Mouse (Mus musculus): ENCODE measurements at regions not wholly inside any gene's neighbourhood (a gene's known extent, or its start where the extent isn't known, plus 50 kb on each side); places are given as distances from the start of the nearest gene placed in this dataset.

DNA sequence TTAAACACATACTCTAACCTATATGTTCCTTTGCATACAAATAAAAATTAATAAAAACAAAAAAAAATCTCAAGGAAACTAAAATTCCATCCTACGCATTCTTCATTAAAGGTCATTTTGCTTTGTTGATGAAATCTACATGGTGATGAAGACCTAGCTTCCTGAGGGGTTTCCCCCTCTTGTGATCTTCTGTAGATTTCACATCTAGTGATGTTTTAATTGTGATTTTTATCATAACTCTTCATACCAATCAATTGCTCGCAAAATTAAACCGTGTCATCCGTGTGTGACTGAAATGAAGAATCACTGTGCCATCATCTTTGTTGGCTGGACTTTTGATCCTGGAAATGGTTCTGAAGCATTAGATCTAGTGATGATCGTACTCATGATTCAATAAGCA is 725.4 kb upstream of the 4930412O13Rik start:
- no peak for ATAC-seq (replicated peaks in 1 of 2; ENCODE audit: insufficient read depth in 1 of 2, low FRiP score in 2 of 2, low TSS enrichment in 1 of 2, low read depth in 1 of 2, poor library complexity in 2 of 2, severe bottlenecking in 2 of 2)

GRCm38 (mm10) chr2:9160181-9160580 is 720.9 kb upstream of the 4930412O13Rik start:
- ATAC-seq (replicated peaks in 1 of 2; ENCODE audit: insufficient read depth in 1 of 2, low FRiP score in 2 of 2, low TSS enrichment in 1 of 2, low read depth in 1 of 2, poor library complexity in 2 of 2, severe bottlenecking in 2 of 2), result no peak

DNA sequence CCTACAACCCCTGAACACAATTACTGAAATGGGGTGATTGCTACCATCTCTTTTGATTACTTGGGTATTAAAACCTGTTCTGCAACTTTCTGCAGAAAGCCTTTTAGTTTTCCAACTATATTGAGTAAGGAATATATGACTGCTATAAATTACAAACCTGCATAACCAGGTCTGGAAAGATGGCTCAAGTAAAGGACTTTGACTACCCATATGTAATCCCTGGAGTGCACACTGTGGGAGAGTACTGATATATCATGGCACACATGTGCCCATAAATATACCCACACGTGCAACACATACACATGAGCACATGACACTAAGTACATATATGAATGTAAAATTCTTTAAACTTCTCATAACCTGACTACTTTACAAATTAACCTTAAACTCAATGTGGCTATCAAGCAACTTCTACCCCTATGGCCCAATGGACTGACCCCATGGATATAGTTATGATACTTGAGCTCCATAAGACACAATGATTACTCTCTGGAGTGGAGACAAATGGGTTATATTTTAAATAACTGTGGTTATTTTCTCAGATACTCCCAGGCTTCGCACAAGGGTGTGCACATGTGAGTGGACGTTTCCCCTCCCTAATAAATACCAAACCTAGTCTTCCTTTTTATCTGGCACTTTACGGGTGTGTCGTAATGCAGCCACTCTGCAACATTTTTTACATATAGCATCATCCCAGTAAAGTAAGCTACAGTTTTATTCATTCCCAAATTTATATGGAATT is 717.1 kb upstream of the 4930412O13Rik start:
- ATAC-seq (replicated peaks in 1 of 2; ENCODE audit: insufficient read depth in 1 of 2, low FRiP score in 2 of 2, low TSS enrichment in 1 of 2, low read depth in 1 of 2, poor library complexity in 2 of 2, severe bottlenecking in 2 of 2), result no peak

GRCm38 (mm10) chr2:9182127-9182526 is 698.9 kb upstream of the 4930412O13Rik start:
- ATAC-seq (replicated peaks in 1 of 2; ENCODE audit: insufficient read depth in 1 of 2, low FRiP score in 2 of 2, low TSS enrichment in 1 of 2, low read depth in 1 of 2, poor library complexity in 2 of 2, severe bottlenecking in 2 of 2), result no peak

- ATAC-seq (replicated peaks in 1 of 2; ENCODE audit: insufficient read depth in 1 of 2, low FRiP score in 2 of 2, low TSS enrichment in 1 of 2, low read depth in 1 of 2, poor library complexity in 2 of 2, severe bottlenecking in 2 of 2), result no peak
Observed at GRCm38 (mm10) chr2:9184243-9184642, 696.8 kb upstream of the 4930412O13Rik start.

DNA sequence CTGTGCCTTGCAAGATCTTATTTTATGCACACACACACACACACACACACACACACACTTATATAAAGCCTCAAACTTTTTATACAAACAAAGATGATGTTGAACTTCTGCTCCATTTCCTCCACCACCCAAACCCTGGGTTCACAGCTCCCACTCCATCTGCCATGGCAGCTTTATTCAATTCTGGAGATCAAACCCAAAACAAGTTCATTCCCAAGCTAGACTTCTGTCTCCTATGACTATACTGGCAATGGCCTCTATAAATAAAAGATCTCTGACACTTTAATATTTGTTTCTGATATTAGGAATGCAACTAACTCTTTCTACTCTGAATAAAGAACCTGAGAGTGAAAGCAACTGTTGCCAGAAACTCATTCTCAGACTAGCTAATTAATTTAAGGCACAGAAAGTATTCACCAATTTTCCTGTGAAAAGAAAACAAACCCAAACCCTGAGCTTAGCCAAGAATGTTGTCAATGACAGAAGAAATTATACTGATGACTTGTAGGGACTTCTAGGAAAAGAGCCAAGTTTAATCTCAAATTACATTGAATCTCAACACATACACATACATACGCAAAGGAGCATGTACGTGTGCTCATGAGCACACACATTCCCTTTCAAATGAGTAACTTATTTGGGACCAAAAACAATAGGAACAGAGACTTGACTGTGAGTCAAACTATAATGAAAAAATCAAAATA is 695.1 kb upstream of the 4930412O13Rik start:
- no peak for ATAC-seq (replicated peaks in 1 of 2; ENCODE audit: insufficient read depth in 1 of 2, low FRiP score in 2 of 2, low TSS enrichment in 1 of 2, low read depth in 1 of 2, poor library complexity in 2 of 2, severe bottlenecking in 2 of 2)

DNA sequence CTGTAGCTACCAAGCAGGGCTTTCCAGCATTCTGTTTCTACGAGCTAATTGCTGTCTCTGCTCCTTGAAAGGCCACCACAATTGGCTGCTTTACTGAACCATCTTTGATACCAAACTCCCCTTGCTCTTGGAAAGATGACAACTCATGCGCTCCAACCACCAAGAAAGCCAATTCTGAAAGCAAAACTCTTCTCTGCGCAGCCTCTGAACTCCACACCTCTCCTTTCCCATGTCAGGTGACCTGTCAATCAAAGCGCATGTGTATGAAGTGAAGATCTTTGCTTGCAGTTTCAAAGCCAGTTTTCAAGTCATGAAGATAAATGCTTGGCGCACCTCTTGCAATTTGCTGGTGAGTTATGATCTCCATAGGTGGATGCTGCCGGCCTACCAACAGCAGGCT is 687.9 kb upstream of the 4930412O13Rik start:
- no peak for ATAC-seq (replicated peaks in 1 of 2; ENCODE audit: insufficient read depth in 1 of 2, low FRiP score in 2 of 2, low TSS enrichment in 1 of 2, low read depth in 1 of 2, poor library complexity in 2 of 2, severe bottlenecking in 2 of 2)

GRCm38 (mm10) chr2:9197025-9197424 is 684.0 kb upstream of the 4930412O13Rik start:
- no peak for ATAC-seq (replicated peaks in 1 of 2; ENCODE audit: insufficient read depth in 1 of 2, low FRiP score in 2 of 2, low TSS enrichment in 1 of 2, low read depth in 1 of 2, poor library complexity in 2 of 2, severe bottlenecking in 2 of 2)

- no peak for ATAC-seq (replicated peaks in 1 of 2; ENCODE audit: insufficient read depth in 1 of 2, low FRiP score in 2 of 2, low TSS enrichment in 1 of 2, low read depth in 1 of 2, poor library complexity in 2 of 2, severe bottlenecking in 2 of 2)
Observed at GRCm38 (mm10) chr2:9207963-9208362, 673.1 kb upstream of the 4930412O13Rik start.

All from hematopoietic stem cell, adult 5-6 weeks (primary cell).